Mouse (Mus musculus) CD4-positive, CD25-positive, alpha-beta regulatory T cell, adult 2 months (primary cell): ENCODE data around the gene Spata5.
"Not testable (repeated sequence)": the region's sequence is repeated elsewhere in the genome, so short reads cannot be mapped to it uniquely, and the experiment has no call there.

Experiments
- DNase-seq: peaks from one replicate; pipeline ENCODE4 v3.0.0-alpha.2; 2012; ENCODE audit warnings: low read depth, low spot score

The Spata5 gene

GRCm38 (mm10) chr3:37510055-37511032 lies 90.6 kb downstream of the Spata5 start:
- no peak for DNase-seq

DNA sequence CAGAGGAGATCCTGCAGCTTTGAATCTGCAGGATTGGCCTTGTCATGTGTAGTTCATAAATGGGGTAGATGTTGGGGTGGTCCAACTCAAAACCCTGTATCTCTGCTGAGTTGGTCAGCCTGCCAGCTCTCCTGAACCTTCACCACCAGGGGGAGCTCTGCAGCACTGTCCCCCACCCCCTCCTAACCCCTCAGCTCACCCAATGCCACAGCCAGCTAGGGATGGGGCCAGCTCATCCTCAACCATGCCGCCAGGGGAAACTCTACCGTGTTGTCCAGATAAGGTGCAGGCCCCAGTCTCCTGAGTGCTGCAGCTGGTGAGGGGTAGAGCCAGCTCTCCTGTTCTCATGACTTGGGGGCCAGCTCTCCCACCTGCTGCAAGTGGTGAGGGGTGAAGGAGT lies 95.8 kb downstream of the Spata5 start:
- DNase-seq: peak; percentile 75

- DNase-seq: no peak
Measured at GRCm38 (mm10) chr3:37516379-37516778, 96.7 kb downstream of the Spata5 start.

- no peak for DNase-seq
Measured at GRCm38 (mm10) chr3:37518611-37519010, 98.9 kb downstream of the Spata5 start.

DNA sequence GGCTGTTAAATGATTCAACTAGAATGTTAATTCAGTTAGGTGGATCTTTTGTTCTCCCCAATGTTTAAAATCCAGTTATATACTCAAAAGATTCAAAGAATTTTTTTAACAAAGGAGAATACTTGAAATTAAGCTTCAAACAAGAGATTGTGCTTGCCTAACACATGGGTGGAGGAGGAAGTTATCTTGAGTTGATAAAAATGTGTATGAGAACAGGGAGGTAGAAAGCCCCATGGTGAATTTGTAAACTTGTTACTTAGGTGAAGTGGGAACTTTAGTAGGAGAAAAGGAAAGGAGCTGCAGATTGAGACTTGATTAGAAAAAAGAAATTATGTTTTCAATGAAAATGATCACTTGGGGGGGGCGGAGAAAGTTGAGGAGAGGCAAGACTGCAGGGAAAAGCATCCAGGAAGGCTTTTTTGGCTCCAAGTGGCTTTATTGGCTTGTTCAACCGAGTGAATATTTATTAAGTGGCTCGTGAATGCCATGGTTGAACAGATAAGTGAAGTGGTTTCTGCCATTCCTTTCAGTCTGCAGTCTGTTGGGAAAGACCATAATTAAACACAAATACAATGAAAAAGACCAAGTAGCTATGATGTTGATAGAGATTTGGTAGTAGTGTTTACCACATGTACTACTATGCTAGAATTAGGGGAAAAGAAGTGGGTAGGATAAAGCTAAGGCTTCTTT lies 100.8 kb downstream of the Spata5 start:
- DNase-seq: no peak

- no peak for DNase-seq
Measured at GRCm38 (mm10) chr3:37532079-37532478, 112.4 kb downstream of the Spata5 start.

DNA sequence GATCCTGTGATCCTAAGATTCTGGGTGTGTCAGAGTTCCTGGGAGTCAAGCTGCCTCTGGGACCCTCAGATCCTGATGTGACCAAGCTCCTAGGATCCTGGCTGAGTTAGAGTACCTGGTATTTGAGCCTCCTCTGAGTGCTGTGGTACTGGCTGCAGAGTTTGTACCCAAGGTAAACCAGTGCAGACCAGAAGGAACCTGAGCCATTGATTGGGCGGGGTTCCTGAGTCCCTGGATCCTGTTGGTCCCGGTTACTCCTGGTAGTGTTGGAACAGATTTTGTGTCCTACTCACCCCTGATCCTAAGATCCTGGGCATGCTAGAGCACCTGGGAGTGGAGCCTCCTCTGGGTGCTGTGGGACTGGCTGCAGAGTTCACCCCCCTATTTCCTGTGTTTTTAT lies 121.0 kb downstream of the Spata5 start:
- DNase-seq: not testable (repeated sequence)

DNA sequence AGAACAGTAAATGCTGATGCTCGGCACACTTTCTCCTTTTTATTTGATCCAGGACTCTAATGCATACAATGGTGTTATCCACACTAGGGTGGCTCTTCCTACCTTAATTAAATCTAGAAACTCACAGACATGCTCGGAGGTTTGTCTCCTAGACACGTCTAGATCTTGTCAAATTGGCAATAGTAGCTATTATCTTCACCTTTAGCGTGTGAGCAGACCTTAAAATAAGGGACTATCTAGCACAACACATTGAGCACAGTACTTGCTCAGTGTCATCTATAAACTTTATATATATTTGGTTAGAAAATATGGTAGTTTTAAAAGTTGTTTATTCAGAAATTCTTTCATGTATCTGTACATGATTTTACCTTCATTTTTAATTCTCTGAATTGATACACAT lies 126.7 kb downstream of the Spata5 start:
- no peak for DNase-seq

DNA sequence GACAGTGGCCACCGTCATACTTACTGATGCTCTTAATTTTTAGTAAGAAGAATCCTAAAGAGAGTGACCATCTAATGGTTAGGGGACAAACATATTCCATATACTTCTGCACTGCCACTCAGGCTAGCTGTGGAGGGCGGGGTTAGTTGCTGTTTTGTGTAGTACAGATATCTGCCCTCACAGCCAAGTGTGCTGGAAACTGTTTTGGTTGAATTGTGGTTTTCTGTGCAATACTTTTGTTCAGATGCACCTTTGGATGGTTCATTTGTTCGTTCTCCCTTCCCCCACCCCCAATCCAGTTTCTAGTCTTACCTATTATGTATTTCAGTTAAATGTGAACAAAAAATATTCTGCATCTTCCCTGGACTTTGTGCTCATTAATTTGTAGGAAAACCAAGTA lies 130.5 kb downstream of the Spata5 start:
- no peak for DNase-seq

- DNase-seq: no peak
Measured at GRCm38 (mm10) chr3:37550594-37550993, 130.9 kb downstream of the Spata5 start.

GRCm38 (mm10) chr3:37551486-37551885 lies 131.8 kb downstream of the Spata5 start:
- DNase-seq: no peak

- DNase-seq: no peak
Measured at GRCm38 (mm10) chr3:37552244-37552643, 132.5 kb downstream of the Spata5 start.

GRCm38 (mm10) chr3:37553371-37554033 lies 133.8 kb downstream of the Spata5 start:
- no peak for DNase-seq

- no peak for DNase-seq
Measured at GRCm38 (mm10) chr3:37556412-37557113, 136.9 kb downstream of the Spata5 start.

- no peak for DNase-seq
Measured at GRCm38 (mm10) chr3:37557741-37558479, 138.2 kb downstream of the Spata5 start.

GRCm38 (mm10) chr3:37559339-37559738 lies 139.6 kb downstream of the Spata5 start:
- no peak for DNase-seq

- DNase-seq: no peak
Measured at GRCm38 (mm10) chr3:37561466-37561865, 141.8 kb downstream of the Spata5 start.

DNA sequence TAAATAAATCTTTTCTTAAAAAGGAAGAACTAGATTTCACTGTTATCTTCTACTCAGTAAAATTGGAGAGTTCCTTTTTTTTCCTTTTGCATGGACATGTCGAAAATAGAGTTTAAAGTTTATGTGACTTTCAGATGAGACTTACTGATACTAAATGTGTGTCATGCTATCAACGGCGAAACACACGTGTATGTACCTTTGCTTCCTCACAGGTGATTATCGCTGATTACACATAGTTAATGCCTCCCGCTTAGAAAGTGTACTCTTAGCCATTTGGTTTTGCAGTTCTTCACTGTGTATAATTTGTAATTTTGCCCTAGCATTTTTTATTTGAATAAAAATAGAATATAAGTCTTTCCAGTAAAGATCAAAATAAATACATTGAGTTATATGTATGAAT lies 146.4 kb downstream of the Spata5 start:
- no peak for DNase-seq

GRCm38 (mm10) chr3:37567505-37567904 lies 147.8 kb downstream of the Spata5 start:
- no peak for DNase-seq

GRCm38 (mm10) chr3:37568780-37569179 lies 149.1 kb downstream of the Spata5 start:
- no peak for DNase-seq
